Mouse (Mus musculus): ENCODE measurements around the gene Mettl16.
A peak's percentile ranks its signal among the peaks of the same experiment; 100 is the strongest.

The Mettl16 gene

GRCm38 (mm10) chr11:74831191-74831605 lies 60.6 kb downstream of the Mettl16 start:
- DNase-seq (ENCODE audit: low read depth, low spot score), result no peak

GRCm38 (mm10) chr11:74831606-74832451 lies 61.2 kb downstream of the Mettl16 start:
- peak; percentile 99 for DNase-seq (ENCODE audit: low read depth, low spot score)

GRCm38 (mm10) chr11:74832503-74833143 lies 62.0 kb downstream of the Mettl16 start:
- no peak for DNase-seq (ENCODE audit: low read depth, low spot score)

- DNase-seq (ENCODE audit: low read depth, low spot score), result no peak
Measured at GRCm38 (mm10) chr11:74833536-74834358, 63.1 kb downstream of the Mettl16 start.

GRCm38 (mm10) chr11:74834359-74834638 lies 63.7 kb downstream of the Mettl16 start:
- no peak for DNase-seq (ENCODE audit: low read depth, low spot score)

- no peak for DNase-seq (ENCODE audit: low read depth, low spot score)
Measured at GRCm38 (mm10) chr11:74834650-74835277, 64.1 kb downstream of the Mettl16 start.

- DNase-seq (ENCODE audit: low read depth, low spot score), result no peak
Measured at GRCm38 (mm10) chr11:74835593-74836224, 65.1 kb downstream of the Mettl16 start.

GRCm38 (mm10) chr11:74836225-74837055 lies 65.8 kb downstream of the Mettl16 start:
- DNase-seq (ENCODE audit: low read depth, low spot score), result no peak

- no peak for DNase-seq (ENCODE audit: low read depth, low spot score)
Measured at GRCm38 (mm10) chr11:74837056-74837693, 66.5 kb downstream of the Mettl16 start.

GRCm38 (mm10) chr11:74837694-74838431 lies 67.2 kb downstream of the Mettl16 start:
- DNase-seq (ENCODE audit: low read depth, low spot score), result peak; percentile 89

GRCm38 (mm10) chr11:74838441-74838840 lies 67.8 kb downstream of the Mettl16 start:
- peak; percentile 93 for DNase-seq (ENCODE audit: low read depth, low spot score)

GRCm38 (mm10) chr11:74838971-74839370 lies 68.3 kb downstream of the Mettl16 start:
- no peak for DNase-seq (ENCODE audit: low read depth, low spot score)

GRCm38 (mm10) chr11:74839860-74840715 lies 69.5 kb downstream of the Mettl16 start:
- DNase-seq (ENCODE audit: low read depth, low spot score), result no peak

GRCm38 (mm10) chr11:74840739-74841138 lies 70.1 kb downstream of the Mettl16 start:
- DNase-seq (ENCODE audit: low read depth, low spot score), result no peak

GRCm38 (mm10) chr11:74841366-74841765 lies 70.7 kb downstream of the Mettl16 start:
- DNase-seq (ENCODE audit: low read depth, low spot score), result no peak

GRCm38 (mm10) chr11:74842045-74842444 lies 71.4 kb downstream of the Mettl16 start:
- no peak for DNase-seq (ENCODE audit: low read depth, low spot score)

GRCm38 (mm10) chr11:74842656-74843434 lies 72.2 kb downstream of the Mettl16 start:
- DNase-seq (ENCODE audit: low read depth, low spot score), result no peak

- DNase-seq (ENCODE audit: low read depth, low spot score), result no peak
Measured at GRCm38 (mm10) chr11:74843435-74843714, 72.7 kb downstream of the Mettl16 start.
